Mouse (Mus musculus) lung, postnatal 14 days (tissue): ENCODE data around the gene Btbd6.

Source experiments
- DNase-seq: peaks from one replicate; pipeline ENCODE4 v3.0.0; 2021

Gene Btbd6

DNA sequence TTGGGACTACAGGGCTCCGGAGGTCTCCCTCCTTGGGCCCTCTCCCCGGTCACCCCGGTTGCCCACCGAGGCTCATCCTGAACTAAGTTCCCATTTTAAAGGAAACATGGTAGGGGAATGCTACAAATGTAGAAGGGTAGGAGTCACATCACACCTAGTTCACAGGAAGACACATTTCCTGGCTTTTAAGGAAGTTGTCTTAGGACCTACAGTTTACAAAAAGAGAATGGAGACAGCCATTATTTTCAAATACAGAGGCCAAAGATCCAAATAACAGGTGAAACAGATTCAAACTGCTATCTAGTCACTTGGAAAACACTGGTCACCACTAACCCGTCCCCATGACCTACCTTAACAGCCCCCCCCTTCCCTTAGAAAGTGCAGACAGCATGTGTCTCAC lies 36.2 kb downstream of the Btbd6 start:
- DNase-seq = no peak

DNA sequence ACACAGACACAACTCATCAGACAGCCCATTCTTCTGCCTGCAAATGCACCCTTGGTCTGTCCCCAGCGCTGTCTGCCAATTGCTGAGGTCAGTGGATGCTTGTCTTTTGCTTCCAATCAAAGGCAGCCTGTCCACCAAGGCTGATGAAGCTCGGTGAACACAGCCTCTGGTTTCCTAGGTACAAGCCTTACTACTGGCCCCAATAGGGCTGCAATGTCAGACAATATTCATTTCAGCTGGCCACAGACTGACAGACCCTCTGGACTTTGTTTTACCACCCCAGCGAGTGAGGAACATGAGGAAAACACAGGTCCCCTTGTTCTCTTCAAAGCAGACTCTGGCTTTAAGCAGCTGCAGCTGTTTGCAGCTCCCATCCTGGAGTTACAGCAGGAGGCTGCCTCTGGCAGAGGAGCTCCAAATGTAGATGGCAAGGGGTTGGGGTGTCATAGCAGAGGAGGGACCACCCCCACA lies 36.8 kb downstream of the Btbd6 start:
- DNase-seq = peak; percentile 38

DNA sequence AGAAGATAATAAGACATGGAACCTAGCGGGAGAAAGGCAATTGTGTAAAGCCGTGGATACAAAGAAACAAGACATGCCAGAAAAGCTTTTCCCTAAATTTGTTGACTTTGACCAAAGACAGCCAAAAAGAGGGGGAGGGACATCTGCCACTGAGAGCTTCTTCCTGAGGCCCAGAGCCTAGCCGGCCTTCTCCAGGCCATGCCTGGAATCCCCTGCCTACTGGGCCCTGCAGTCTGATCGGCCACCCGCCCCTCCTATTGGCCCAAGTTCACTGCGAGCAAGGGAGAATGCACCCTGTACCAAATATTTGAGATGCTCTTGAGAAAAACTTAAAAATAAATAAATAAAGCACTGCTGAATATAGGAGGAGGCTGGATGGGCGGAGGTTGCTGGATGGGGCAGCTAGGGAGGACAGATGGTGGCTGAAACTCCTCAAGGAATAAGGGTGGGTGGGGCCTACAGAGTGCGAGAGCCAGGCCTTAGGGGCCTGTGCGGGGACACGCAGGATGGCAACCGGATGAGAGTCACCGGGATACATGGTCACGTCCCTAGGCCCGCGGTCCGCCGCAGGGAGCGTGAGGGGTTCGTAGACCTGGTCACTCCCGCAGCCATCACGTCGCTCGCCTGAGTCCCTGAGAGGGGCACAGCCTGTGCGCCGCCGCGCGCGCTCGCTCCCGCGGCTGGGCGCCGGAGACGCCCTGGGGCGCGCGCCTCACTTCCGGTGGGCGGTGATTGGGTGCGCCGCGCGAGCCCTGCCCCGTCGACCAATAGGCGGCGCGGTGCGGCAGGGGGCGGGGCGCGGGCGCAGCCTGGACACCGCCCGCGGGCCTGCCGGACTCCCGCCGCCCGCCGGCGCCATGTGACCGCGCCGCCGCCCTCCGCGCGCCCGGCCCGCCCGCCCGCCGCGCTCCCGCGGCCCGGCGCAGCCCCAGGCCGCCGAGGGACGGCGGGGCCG lies 37.6 kb downstream of the Btbd6 start, which contains the start of gene Pacs2:
Gene Pacs2 (plus strand): TSS at position 905 of the 955 bp plus-strand sequence.
- DNase-seq = peak; percentile 96

DNA sequence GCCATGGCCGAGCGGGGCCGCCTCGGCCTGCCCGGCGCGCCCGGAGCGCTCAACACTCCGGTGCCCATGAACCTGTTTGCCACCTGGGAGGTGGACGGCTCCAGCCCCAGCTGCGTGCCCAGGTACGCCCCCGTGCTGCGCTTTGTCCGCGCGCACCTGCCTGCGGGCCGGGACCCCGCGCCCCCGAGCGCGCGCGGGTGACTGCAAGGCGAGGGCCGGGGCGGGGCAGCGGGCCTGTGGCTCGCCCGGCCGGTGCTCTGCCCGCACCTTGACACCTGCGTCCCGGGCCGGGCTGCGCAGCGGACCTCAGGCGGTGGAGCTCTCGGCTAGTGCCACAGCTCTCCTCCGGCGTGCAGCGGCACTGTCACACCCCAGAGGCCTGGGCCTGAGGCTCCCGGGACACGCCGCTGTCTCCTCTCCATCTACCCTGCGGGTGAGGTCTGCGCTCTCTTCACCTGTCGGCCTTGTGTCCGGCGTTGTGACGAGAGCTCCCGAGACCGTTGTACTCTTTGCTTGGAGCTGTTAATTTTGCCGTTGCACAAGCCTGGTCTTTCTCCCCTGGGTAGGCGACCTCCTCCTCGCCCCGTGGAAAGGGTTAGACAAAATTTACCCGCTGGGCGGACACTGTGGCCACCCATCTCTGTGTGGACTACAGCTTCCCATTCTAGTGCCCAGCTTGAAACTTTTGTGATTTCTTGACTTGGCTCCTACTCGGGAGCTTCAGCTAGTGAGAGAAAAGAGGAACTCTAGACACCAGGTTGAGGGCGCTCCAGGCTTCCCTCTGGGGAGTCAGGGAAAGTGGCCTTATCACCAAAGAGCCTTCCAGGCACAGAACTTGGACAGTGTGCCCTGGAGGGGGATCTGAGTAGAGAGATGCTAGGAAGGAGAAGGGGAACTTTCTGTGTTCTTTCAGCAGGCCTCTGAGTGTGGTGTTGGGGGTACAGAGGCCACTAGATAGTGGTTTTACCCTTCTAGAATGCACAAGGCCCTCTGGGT lies 38.6 kb downstream of the Btbd6 start:
- DNase-seq = peak; percentile 33

DNA sequence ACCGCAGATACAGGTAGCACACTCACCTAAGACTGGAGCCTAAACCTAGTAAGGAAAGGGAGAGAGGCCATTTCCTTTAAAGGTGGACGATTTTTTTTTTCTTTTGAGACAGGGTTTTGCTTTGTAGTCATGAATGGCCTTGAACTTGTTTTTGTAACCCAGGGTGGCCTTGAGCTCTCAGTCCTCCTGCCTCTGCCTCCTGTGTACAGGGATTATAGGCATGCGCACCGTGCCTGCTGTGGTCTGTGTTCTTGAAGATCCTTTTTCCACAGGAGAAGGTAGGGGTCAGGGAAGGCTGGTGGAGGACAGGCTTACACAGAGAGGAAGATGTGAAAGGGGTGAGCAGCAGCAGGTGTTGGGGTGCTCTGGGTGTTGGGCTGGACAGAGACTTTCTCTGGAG lies 39.7 kb downstream of the Btbd6 start:
- no peak for DNase-seq

DNA sequence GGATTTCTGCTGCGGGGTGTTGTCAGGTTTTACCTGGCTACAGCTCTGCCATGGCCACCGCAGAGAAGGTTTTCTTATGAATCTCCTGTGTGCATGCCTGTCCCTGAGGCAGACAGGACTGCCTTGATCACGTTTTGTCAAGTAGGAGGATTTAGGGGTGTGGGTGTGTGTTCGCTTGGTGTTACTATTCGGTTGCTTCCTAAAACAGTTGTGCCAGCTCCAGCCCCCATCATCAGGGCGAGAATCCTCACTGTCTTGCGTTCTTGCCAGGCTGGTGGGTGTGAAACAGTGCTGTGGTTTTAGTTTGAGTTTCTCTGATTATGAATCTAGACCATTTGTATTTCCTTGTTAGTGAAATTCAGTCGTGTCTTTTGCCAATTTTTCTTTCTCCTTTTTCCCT lies 40.7 kb downstream of the Btbd6 start:
- DNase-seq = no peak

DNA sequence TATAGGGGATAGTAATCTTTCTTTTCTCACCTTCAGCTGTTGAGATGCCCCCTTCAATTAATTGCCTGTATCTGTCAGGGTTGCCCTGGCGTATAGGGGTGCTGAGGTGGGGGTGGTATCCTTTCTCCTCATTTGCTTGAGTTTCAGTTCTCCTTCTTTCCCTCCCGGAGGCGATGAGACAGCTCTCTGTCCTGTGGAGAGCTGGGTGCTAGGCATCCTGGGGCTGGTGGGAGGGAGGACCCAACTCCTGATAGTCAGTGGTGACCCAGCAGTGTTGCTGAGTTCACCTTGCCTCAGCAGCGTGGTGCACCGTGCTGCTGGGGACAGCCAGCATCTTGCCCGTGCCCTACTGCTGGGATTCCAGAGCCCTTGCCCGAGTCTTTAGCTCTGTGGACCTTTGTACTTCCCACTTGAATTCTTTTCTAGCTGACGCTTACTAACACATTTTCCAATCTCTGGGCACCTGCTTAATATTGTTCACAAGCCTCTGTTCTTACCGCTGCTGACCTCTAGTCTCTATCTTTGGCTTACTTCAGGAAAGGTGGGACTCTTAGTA lies 41.2 kb downstream of the Btbd6 start:
- no peak for DNase-seq

DNA sequence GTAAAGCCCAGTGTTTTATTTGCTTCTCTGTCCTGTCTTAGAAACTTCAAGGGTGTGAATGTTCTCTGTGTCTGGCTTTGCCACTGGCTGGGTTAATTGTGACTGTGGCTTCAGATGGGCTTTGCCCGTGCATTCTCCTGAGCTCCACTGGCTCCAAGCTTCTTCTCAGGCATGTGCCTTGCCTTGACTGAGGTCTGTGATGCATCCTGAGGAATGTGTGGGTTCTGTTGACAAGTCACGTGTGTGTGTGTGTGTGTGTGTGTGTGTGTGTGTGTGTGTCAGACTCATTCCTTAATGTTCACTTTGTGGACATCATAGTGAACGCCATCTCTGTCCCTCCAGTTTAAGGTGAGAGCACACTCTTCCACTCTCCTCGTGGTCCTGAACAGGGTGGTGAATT lies 42.5 kb downstream of the Btbd6 start:
- DNase-seq = no peak

DNA sequence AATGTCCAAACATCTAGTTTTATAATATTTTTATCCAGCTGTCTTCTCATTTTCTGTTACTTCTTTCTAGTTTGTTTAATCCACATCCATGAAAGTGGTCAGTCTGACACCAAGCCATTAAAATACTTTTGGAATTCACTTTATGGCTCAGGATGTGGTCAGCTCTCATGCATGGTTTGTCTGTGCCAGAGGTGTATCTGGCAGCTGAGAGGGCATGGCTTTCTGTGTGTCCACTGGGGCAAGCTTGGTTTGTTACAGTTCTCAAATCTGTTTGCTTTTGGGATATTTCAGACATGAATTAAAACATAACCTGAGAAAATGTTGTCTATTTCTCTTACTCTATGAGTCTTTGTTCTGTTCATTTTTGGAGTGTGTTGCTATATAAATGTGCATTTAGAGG lies 45.2 kb downstream of the Btbd6 start:
- DNase-seq = no peak

DNA sequence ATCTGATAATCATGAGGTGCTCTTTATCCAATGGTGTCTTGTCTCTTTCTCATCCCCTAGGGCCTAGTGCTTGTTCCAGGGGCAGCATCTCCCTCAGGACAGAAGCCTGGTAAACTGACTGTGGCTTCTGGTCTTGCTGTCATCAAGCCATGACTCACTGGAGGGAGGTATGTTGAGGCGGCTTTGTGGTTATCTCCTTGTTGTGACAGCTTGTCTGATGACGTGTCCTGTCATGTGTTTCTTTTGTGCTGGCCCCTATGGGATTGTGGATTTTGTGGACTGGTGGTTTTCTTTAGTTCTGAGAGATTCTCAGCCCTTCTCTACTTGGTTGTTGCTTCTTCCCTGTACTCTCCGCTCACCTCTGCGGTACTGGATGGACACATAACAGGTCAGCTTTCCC lies 46.8 kb downstream of the Btbd6 start:
- no peak for DNase-seq

DNA sequence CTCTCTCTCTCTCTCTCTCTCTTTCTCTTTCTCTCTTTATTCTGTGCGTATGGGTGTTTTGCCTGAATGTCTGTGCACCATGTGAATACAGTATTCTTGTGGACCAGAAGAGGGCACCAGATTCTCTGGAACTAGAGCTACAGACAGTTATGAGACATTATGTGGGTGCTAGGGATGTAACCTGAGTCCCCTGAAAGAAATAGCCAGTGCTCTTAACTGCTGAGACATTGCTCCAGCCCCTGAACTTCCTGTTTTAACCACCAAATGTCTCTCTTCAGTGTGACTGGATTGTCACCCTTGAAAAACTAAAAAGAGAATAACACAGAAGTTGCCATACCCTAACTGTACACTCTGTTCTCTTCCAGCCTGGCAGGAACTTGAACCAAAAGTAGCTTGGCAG lies 50.3 kb downstream of the Btbd6 start:
- no peak for DNase-seq

DNA sequence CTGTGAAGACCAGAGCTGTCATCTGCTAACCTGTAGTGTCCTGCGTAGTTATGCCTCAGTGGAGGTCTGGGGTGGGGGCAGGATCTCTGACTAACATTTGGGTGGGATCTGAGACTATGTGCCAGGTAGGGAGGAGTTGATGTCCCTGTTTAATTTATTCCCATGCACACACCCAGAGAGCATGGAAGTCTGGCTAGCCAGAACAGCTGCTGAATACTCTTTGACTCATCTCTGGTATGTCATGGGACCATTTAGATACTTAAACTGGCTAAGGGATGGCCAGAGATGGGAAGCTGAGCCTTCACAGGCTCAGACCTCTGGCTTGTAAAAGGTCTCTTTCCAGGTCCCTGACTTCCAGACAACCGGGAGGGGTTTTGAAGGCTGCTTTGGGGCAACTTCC lies 51.2 kb downstream of the Btbd6 start:
- no peak for DNase-seq

DNA sequence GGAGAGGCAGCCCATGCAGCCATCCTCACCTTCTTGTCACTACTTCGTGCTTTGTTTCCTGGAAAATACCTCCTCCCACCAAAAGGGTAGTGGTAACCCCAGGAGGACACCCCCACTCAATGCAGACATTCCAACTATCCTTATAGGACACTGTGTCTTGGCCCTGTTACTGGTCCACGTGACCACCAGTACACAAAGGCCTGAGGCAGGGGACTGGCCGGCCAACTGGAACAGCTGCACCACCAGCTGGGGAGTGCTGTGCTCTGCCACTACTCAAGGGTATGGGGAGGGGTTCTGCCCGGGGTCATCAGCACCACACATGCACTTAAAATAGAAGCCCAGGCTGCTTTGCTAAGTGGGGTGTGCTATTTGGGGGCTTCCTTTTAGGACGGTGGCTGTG lies 51.8 kb downstream of the Btbd6 start:
- no peak for DNase-seq
